Mouse (Mus musculus) lung, postnatal 36 days (tissue): Measurements from ENCODE around the gene Pak7.
"Not testable (repeated sequence)": the region's sequence is repeated elsewhere in the genome, so short reads cannot be mapped to it uniquely, and the experiment has no call there.

Experiments
- DNase-seq: peaks from one replicate; pipeline ENCODE4 v3.0.0; 2022; ENCODE audit warnings: mixed read lengths

The Pak7 gene

DNA sequence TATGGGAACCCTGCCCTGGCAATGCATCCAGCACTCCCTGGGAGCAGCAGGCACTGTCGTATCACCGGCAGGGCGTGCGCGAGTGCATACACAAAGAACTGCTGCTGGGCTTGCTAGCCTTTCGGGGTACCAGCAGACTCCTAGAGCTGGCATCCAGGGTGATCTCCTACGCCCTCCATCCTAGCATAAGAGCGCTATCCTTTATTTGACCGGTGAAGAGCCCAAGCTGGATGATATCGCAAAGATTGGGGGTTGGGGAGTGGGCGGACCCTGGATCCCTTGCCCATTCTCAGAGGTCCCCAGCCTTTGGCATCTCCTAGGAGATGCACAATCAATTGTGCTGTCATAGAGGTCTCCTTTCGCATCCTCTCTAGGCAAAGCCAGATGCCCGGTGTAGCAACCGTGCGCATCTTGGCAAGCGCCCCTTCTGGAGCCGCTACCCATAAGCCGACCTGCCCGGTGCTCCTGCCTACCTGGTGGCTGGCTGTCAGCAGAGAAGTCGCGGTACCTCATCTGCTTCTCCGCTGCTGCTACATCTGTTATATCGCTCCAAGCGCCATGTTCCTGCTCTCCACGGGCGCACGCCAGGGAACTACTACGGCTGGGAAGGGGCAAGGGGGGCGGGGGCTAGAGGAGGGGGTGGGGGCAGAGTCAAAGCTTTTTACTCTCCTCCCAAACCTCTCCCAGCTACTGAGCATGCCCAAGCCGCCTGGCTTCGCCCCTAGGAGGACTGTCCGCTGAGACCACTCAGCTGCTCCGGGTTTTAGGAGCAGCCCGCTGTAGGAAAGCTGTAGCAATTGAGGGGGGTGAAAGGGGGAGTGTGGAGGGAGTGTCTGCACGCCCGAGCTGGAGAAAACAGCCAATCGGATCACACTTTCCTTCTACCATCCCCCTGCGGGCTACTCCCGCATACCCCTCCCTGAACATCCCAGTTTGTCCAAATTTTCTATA is at the start of gene Pak7:
TSS of gene Pak7 (minus strand) at position 787 of the 951 bp plus-strand sequence.
- DNase-seq: no peak

DNA sequence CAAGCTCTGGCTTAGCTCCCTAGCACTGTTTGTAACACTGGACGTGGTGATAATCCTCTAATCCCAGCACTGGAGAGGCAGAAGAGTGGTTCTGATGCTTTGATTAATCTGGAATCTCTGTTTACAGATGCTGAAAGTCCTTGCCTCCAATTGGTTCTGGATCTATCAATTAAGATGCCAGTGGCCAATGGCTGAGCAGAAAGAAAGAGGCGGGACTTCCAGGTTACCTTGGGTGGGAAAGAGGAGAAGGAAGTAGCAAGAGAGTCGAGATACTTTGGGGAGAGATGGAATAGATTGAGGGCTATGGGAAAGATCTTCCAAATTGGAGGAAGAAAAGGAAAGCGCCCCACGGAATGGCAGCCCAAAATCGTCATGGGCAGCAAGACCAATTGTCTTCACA is 37.8 kb upstream of the Pak7 start:
- DNase-seq: no peak

- DNase-seq: no peak
Measured at GRCm38 (mm10) chr2:136419543-136419942, 31.8 kb upstream of the Pak7 start.

GRCm38 (mm10) chr2:136416381-136416780 is 28.6 kb upstream of the Pak7 start:
- DNase-seq: no peak

DNA sequence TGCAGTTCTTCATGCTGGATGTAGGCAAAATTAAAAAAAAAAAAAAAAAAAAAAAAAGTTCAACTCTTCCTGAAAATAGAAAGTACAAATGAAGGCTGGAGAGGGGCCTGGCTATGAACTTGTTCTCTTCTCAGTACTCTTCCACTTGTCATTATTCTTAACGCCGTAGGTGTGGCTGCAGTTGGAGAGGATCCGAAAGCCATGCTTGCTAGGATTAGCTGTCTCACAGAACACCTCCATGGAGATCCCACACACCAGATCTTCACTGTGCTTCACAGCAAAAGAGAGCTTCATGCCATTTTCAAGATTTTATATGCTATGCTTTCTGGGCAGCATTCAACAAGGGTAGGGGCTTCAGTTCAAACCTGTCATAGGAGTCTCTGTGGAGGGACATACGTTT is 14.8 kb upstream of the Pak7 start:
- DNase-seq: no peak

DNA sequence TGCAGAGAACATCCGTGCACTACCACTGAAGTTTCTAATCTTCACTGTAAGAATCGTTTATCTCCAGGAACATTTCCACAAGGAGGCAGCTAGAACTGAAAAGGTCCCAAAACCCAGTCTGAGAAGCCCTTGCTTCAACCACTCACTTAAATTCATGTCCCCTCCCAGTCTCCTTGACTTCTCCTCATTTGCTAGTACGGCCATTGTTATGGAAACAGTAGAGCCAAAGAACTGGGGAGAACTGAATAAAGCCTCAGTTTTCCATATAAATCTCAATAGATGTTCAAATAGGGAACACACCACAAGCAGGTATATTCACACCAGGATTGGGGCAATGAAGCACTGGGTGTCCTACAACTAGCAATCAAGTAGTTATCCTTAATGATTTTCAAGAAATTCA is 12.4 kb downstream of the Pak7 start:
- DNase-seq: no peak

- no peak for DNase-seq
Measured at GRCm38 (mm10) chr2:136372361-136372760, 15.4 kb downstream of the Pak7 start.

DNA sequence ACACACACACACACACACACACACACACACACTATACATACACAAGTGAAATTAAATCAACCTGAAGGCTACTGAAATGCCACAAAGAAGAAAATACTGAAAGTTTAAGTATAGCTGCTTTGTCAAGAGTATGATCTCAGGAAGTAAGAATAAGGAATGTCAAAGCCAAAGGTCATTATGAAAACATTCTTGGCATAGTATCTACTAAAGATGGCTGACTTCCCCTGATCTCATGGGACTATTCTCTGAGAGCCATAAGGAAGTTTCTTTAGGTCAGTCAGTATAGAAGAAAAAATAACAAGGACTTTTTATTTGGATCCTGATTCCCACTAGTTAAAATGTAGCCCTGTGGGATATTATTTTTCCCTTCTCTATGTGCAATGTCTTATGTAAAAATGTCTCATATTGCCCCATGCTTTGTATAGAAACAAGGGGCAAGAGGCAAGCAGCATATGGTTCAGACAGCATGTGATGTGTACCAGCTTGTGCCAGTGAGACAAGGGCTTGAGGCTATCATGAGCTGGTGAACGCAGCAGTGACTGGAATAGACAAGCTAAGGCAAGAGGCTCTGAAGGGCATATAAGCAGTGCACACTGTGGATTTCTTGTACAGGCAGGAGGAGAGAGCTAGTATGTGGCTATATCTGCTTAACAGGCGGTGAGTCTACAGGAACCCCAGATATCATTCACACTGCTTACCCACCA is 36.2 kb downstream of the Pak7 start:
- no peak for DNase-seq

DNA sequence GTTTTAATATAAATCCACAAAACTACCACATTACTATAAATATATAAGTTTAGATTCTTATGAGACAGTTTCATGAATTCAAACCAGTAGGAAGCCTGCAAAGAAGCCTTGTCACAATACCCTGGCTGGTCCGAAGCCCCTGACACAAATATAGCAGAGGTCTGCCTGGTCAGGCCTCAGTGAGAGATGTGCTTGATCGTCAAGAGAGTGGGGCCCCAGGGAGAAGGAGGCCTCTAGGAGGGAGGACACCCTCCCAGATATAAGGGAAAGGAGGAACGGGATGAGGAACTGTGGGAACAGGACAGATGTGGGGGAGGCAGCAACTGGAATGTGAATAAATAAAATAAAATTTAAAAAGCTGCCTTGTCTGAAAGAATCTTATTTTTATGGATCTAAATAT is 37.3 kb downstream of the Pak7 start:
- DNase-seq: no peak

DNA sequence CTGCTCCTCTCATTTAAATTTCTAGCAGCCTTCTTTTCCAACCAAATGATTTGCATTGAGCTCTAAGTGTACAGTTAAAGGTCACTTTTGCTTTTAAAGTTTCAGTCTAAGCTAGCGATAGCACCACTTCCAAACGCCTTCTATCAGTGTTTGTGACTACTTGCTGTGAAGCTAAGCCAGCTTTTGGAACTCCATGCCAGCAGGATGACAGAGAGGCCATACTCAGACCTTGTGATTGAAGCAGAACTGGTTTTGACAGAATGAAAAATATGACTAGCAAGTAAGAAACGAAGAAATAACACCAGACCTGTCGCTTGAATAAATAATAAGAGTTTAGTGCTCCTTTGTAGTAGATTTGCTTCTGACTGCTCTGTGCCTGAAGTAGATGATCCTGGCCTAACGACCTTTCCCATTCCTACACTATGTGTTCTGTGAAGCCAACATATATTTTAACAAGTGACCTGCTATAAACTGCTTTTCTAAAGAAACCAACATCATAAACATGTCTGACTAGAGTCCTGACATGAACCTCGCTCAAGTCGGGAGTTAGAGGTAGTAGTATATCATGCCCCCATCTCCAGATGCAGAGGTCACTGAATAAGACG is 38.0 kb downstream of the Pak7 start:
- DNase-seq: no peak

DNA sequence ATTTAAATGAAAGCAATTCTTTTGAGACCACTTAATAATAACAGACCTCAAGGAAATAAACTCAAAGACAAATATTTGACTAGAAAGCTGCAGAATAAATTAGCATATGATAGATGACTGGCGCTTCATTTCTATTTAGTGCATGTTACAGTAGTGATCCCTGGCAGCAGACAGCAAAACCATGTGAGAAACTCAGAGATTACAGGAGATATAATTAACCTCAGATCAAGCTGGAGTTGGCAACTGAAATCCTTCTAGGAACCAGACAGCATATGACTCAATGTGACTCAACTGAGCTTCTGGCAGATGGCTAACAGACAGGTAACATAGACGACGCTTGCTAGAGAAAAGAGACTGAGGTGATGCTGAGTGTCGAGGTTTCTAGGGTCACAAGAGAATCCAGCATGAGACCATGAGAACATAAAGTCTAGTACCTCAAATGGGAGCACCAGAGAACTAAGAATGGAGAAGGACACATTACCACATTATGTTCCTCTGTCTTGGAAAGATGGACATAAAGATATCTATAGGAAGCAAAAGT is 43.5 kb downstream of the Pak7 start:
- not testable (repeated sequence) for DNase-seq

DNA sequence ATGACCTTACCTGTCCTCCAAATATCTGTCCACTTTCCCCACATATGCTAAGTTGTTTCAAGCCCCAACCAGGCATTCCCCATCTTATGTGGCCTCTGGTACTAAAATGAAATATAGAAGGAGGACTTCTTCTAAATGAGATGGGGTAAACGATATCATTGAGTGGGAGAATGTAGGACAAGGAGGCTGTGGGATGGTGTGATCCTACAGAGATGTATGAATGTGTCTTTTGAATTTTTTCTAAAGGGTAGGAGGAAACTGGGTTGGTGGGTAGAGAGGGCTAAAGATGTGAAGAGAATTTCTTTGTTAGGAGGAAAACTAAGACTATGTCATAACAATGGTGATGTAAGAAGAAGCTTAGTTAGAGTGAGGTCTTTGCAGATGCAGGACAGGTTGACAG is 57.8 kb downstream of the Pak7 start:
- no peak for DNase-seq

DNA sequence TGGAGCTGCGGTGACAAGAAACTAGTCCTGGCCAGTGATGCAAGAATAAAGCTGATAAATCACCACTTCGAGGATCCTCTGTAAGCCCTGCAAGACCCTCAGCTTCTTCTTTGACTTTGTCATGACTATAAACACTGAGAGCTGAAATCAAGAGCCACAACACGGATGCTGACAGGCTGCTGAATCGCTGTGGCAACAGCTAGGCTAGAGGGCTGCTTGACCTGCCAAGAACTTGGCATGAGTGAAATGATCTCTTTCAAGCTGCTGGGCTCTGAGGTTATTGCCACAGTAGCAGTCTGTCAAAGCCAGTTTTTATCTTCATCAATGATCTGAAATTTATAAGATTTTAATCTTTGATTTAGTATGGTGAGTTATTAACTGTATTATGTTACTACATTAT is 62.1 kb downstream of the Pak7 start:
- no peak for DNase-seq

- no peak for DNase-seq
Measured at GRCm38 (mm10) chr2:136309313-136309712, 78.5 kb downstream of the Pak7 start.

DNA sequence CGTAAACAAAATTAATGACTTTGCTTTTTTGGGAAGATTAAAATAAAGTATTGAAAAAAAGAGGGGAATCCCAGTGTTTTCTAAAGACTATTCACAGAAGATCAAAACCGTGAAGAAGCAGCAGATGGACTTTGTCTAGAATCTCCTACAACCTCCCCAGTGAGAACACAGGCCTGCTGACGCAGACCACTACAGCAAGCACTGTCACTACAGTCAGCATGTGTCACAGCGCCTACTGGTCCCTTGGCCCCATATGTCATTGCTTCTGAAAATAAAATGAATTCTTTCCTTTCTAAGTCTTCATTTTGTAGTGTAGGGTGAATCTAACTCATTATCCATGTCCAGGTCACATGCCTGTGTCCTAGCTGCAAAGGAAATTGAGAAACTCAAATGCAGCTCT is 79.0 kb downstream of the Pak7 start:
- DNase-seq: no peak

DNA sequence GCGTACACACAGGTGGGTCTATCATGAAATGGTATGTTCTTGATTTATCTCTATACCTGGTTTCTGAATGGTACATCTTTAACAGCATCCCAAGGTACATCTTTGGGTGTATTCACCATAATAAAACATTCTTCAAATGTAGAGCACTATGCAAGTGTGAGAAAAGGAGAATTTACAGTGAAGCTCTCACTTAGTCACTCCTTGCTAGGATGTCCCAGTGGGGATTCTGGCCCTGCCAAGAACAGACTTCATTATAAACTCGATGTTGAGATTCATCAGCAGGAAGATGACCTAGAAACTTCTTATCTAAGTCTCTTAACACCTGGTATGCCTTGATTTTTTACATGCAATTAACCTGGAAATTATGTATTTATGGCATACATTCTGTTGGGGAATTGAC is 85.6 kb downstream of the Pak7 start:
- no peak for DNase-seq

GRCm38 (mm10) chr2:136301406-136301805 is 86.4 kb downstream of the Pak7 start:
- DNase-seq: no peak

DNA sequence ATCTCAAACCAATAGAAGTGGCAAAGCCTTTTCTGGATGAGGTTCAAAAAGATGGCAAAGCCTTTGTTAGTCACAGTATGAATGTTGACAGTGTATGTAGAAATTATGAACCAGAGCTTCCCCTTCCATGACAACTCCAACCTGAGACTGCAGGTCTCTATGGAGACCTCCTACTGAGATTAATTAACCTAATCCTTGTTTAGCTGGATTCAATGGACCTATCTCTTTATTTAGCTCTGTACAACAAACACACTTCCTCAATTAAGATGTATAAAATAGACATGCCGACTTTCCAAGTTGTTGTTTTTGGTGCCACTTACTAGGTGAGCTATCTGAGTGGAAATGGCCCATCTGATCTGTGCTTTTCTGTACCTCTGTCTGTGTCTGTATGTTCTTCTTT is 90.4 kb downstream of the Pak7 start:
- no peak for DNase-seq

- no peak for DNase-seq
Measured at GRCm38 (mm10) chr2:136282043-136282442, 105.7 kb downstream of the Pak7 start.

DNA sequence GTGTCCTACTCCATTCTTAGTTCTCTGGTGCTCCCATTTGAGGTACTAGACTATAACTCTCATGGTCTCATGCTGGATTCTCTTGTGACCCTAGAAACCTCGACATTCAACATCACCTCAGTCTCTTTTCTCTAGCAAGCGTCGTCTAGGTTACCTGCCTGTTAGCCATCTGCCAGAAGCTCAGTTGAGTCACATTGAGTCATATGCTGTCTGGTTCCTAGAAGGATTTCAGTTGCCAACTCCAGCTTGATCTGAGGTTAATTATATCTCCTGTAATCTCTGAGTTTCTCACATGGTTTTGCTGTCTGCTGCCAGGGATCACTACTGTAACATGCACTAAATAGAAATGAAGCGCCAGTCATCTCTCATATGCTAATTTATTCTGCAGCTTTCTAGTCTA is 145.8 kb downstream of the Pak7 start:
- DNase-seq: not testable (repeated sequence)

DNA sequence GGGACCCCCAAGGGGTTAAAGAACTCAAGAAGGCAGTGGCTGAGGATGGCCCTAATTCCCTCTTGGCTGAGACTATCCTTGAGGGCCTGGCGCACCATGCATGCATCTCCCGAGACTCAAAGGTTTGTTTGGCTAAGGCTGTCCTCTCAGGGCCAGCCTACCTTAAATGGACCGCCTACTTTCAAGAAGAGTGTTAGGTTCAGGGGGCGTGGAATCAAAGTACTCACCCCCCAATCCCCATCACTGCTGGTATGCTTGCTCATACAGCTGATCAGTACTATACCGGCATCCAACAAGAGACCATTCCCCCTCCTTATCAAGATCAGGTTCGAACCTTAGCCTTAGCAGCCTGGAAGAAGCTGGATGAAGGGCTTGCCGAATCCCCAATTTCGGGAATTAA is 156.5 kb downstream of the Pak7 start:
- no peak for DNase-seq

DNA sequence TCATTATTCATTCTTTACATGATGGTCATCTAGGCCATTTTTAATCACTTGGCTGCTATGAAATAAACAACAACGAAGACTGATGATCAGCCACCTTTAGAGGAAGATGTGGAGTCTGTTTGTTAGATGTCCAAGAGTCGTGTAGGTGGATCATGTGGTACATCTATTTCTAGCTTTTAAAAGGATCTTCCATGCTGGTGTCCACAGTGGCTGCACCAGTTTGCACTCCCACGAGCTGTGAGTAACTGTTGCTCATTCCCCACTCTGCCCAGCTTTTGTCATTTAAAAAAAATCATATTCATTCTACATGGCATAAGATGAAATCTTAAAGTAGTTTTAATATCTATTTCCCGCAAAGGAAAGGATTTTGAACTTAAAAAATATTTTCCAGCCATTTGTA is 183.7 kb downstream of the Pak7 start:
- no peak for DNase-seq

GRCm38 (mm10) chr2:136175030-136175429 is 212.7 kb downstream of the Pak7 start:
- no peak for DNase-seq

- DNase-seq: no peak
Measured at GRCm38 (mm10) chr2:136150752-136151151, 237.0 kb downstream of the Pak7 start.
